In the genomic region with DNA sequence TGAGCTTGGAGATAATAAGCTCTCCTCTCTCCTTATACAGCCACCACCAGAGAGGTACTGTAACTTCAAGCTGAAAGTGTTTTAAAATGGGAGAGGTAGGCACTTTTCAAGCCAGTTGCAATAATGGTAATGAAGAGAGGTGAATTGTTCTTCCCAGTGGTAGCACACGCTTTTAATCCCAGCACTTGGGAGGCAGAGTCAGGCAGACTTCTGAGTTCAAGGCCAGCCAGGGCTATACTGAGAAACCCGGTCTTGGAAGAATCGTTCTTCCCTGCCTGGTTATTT, we compare ENCODE assay signal across 7 mouse cellular contexts. TPM values are rescaled to one million over a fixed set of nuclear protein-coding genes. Genes with fewer than 3 reads are reported as not detected.
A peak's percentile ranks its signal among the peaks of the same experiment; 100 is the strongest.
DNase-seq lines count a peak whose midpoint lies in the region; ATAC-seq and TF ChIP-seq lines count a peak whose summit lies in the region.

No protein-coding gene starts in this region.

- peaks cover 2% of the 10 kb centered on the region; the same call in 1 of the 2 replicates for H3K4me1 ChIP-seq in spleen, adult 2 months (ENCODE audit: control insufficient read depth, insufficient read depth, insufficient read length)
- H3K4me1 ChIP-seq in forebrain, embryonic 11.5 days (replicated peaks; ENCODE audit: control insufficient read depth, insufficient read depth, low read length), result peaks cover 3% of the 10 kb centered on the region; the same call in 1 of the 2 replicates
- peaks cover 8% of the 10 kb centered on the region; the same call in 1 of the 2 replicates for H3K4me1 ChIP-seq in liver, embryonic 11.5 days (replicated peaks; ENCODE audit: control insufficient read depth, insufficient read depth, low read length)

- DNase-seq in spleen, adult 2 months (ENCODE audit: low read depth in 1 of 2, low spot score in 2 of 2), result no peak
- DNase-seq in spleen, postnatal 4 days (ENCODE audit: low spot score in 2 of 2), result no peak
- no peak for DNase-seq in forebrain, embryonic 11.5 days (ENCODE audit: low spot score)
- no peak for DNase-seq in liver, embryonic 11.5 days (ENCODE audit: low spot score)
- no peak for DNase-seq in embryo, embryonic 10.5 days (ENCODE audit: low spot score)
- no peak for DNase-seq in right cerebral cortex, postnatal 10 days (ENCODE audit: low spot score in 2 of 2)
- DNase-seq in adrenal gland, adult (ENCODE audit: inconsistent age in 2 of 2, low spot score in 1 of 2), result no peak

- no peak for TF ChIP-seq POLR2A in spleen, adult 2 months (IDR thresholded peaks at IDR 0.05; ENCODE audit: low read depth, low read length)

- H3K27ac ChIP-seq in spleen, adult 2 months (ENCODE audit: insufficient read depth, low read length), result 0 out of 2 replicates have a peak overlapping the region, but pooled peaks have one; percentile 97
- peak overlapping the region; percentile 96 for H3K27ac ChIP-seq in forebrain, embryonic 11.5 days (ENCODE audit: low read depth, low read length)
- H3K27ac ChIP-seq in liver, embryonic 11.5 days (ENCODE audit: low read depth, low read length), result no peak overlapping the region; the same call in 1 of the 2 replicates

- H3K9ac ChIP-seq in forebrain, embryonic 11.5 days (ENCODE audit: low read length), result peak overlapping the region; percentile 100
- peak overlapping the region; percentile 99 for H3K9ac ChIP-seq in liver, embryonic 11.5 days (ENCODE audit: low read depth, low read length)

- no peaks in the 10 kb centered on the region for H3K27me3 ChIP-seq in spleen, adult 2 months (ENCODE audit: control insufficient read depth, insufficient read depth, low read length)
- H3K27me3 ChIP-seq in forebrain, embryonic 11.5 days (ENCODE audit: control insufficient read depth, insufficient read depth, low read length), result no peaks in the 10 kb centered on the region
- H3K27me3 ChIP-seq in liver, embryonic 11.5 days (replicated peaks; ENCODE audit: control insufficient read depth, insufficient read depth, low read length), result no peaks in the 10 kb centered on the region

- no peaks in the 10 kb centered on the region for H3K9me3 ChIP-seq in forebrain, embryonic 11.5 days (ENCODE audit: control insufficient read depth, low read length)
- no peaks in the 10 kb centered on the region for H3K9me3 ChIP-seq in liver, embryonic 11.5 days (ENCODE audit: control insufficient read depth, low read length)

- ATAC-seq in forebrain, embryonic 11.5 days (replicated peaks; ENCODE audit: low FRiP score), result no peak
- no peak for ATAC-seq in liver, embryonic 11.5 days (replicated peaks; ENCODE audit: low FRiP score)

- WGBS in spleen, adult 2 months, result 72% methylated on average over 3 of the region's 3 CpGs
- WGBS in forebrain, embryonic 11.5 days, result 77% methylated on average over 3 of the region's 3 CpGs
- 66% methylated on average over 3 of the region's 3 CpGs for WGBS in liver, embryonic 11.5 days

- no peak for TF ChIP-seq CTCF in spleen, adult 2 months (IDR thresholded peaks at IDR 0.05; ENCODE audit: extremely low read depth, insufficient read depth, insufficient read length, insufficient replicate concordance)

- peak overlapping the region; percentile 68 for H3K4me2 ChIP-seq in forebrain, embryonic 11.5 days (ENCODE audit: low read depth, low read length, severe bottlenecking)
- H3K4me2 ChIP-seq in liver, embryonic 11.5 days, result peak overlapping the region; percentile 70

- H3K4me3 ChIP-seq in spleen, adult 2 months (ENCODE audit: extremely low read depth, insufficient read depth, insufficient read length), result peak overlapping the region; percentile 85; the same call in 1 of the 2 replicates
- H3K4me3 ChIP-seq in forebrain, embryonic 11.5 days (ENCODE audit: low read depth, low read length), result peak overlapping the region; percentile 99
- peak overlapping the region; percentile 99 for H3K4me3 ChIP-seq in liver, embryonic 11.5 days (ENCODE audit: low read depth, low read length)

- no peaks in the 10 kb centered on the region for H3K36me3 ChIP-seq in spleen, adult 2 months (ENCODE audit: control insufficient read depth, insufficient read depth, low read length)
- H3K36me3 ChIP-seq in forebrain, embryonic 11.5 days (ENCODE audit: control insufficient read depth, insufficient read depth, low read length), result peaks cover 6% of the 10 kb centered on the region; the same call in 1 of the 2 replicates
- H3K36me3 ChIP-seq in liver, embryonic 11.5 days (ENCODE audit: control insufficient read depth, insufficient read depth, low read length), result peaks cover under 1% of the 10 kb centered on the region; the same call in 1 of the 2 replicates

RNA-seq across cellular contexts. Expression of a gene that starts 0.7 kb away (rescaled TPM):
- 13.5 and 15.2 TPM in 2 replicates for polyA plus RNA-seq in spleen, adult 2 months (2012; rRNA removed)
- 60.2 and 65.7 TPM in 2 replicates for polyA plus RNA-seq in forebrain, embryonic 11.5 days (2014; fragmentation: Nextera tagmentation; extraction: Ambion mirVana)
- polyA plus RNA-seq in liver, embryonic 11.5 days (2014; fragmentation: Nextera tagmentation; extraction: Ambion mirVana), result 32.2 and 34.9 TPM in 2 replicates

RNA-seq across cellular contexts. Expression of a gene that starts 57.5 kb away (rescaled TPM):
- not detected in 2 replicates for polyA plus RNA-seq in spleen, adult 2 months (2012; rRNA removed)
- not detected in 2 replicates for polyA plus RNA-seq in forebrain, embryonic 11.5 days (2014; fragmentation: Nextera tagmentation; extraction: Ambion mirVana)
- not detected in 2 replicates for polyA plus RNA-seq in liver, embryonic 11.5 days (2014; fragmentation: Nextera tagmentation; extraction: Ambion mirVana)
